Mouse (Mus musculus): ENCODE results near the gene M1ap.
A peak's percentile ranks its signal among the peaks of the same experiment; 100 is the strongest.

M1ap gene

DNA sequence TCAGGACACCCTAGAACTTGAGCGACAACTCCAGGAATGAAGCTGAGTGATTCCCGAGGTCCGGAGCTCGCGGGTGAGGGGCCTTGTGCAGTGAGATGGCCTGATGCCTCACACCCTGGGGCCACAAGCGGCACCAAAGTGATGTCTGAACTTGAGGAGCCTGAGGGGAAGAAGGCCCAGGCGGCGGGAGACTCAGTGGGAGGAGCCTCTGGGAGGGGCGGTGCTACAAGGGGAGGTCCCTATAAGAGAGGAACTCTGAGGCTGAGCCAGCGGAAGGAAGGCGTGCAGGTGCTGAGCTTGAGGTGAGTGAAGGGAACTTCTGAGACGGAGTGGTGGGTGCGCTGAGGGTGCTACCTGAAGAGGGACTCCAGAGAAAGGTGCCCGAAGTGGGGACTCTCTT lies at the start of gene M1ap:
M1ap (plus strand) TSS at position 252 of the 400 bp plus-strand sequence.
- no peak for DNase-seq (ENCODE audit: low spot score in 2 of 2)

GRCm38 (mm10) chr6:82897311-82897710 lies 49.4 kb upstream of the M1ap start:
- no peak for DNase-seq (ENCODE audit: low spot score in 2 of 2)

- no peak for DNase-seq (ENCODE audit: low spot score in 2 of 2)
These were observed 48.5 kb upstream of the M1ap start for GRCm38 (mm10) chr6:82898227-82898626.

DNA sequence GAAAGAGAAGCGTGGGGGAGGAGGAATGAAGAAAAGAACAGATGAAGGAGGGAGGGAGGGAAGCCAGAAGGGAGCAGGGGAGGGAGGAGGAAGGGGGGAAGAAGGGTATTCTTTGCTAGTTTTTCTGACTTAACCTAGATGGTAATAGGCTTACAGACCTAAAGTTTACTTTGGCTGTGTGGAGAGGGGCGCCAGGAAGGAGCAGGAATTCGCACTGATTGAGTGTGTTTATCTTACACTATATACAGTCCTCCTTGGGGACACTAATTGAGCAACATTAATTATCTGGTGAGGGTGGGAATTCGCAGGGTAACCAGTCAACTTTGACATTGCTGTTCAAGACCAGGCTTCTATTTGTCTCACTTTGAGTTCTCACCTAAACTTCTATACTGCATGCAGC lies 48.0 kb upstream of the M1ap start:
- no peak for DNase-seq (ENCODE audit: low spot score in 2 of 2)

DNA sequence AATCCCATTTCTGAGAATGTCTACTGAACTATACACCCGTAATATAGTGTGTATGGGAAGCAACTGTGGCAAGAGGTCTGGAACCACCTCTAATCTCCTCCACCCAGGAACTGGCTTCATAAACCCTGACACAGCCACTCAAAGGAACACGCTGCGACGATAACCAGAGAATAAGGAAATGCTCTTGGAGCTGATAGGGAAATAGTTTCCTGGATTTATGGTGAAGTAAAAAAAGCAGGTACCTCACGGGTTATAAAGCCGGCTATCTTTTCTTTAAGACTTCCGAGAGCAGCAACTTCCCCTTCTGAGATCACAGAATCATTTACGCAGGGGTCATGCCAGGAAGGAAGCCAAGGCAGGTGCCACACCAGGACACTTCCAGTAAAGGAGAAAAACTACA lies 44.1 kb upstream of the M1ap start:
- no peak for DNase-seq (ENCODE audit: low spot score in 2 of 2)

GRCm38 (mm10) chr6:82906985-82907384 lies 39.7 kb upstream of the M1ap start:
- DNase-seq (ENCODE audit: low spot score in 2 of 2), result no peak

DNA sequence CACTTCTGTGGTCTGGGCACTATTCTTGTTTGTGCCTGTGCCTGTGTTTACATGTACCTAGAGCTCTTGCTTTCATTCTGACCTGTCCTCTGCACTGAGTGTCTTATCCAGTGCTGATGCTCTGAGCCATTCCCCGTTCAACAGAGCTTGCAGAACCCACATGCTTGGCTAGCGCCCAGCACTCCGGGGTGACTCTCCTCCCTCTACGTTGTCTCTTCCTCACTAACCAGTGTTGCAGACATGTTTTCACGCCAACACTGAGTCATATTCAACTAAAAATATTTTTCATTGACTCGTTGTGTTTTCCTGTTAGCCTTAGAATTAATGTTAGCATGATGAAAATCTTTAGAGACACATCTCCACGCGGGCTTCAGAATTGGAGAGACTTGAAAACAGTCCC lies 38.7 kb upstream of the M1ap start:
- DNase-seq (ENCODE audit: low spot score in 2 of 2), result no peak

GRCm38 (mm10) chr6:82909136-82909855 lies 37.4 kb upstream of the M1ap start:
- DNase-seq (ENCODE audit: low spot score in 2 of 2), result peak in 1 of 2 experiments; percentile 65

GRCm38 (mm10) chr6:82911303-82911702 lies 35.4 kb upstream of the M1ap start:
- DNase-seq (ENCODE audit: low spot score in 2 of 2), result no peak

- peak; percentile 71 for DNase-seq (ENCODE audit: low spot score in 2 of 2)
These were observed 33.1 kb upstream of the M1ap start for GRCm38 (mm10) chr6:82913336-82914247.

- peak; percentile 63 to 84 for DNase-seq (ENCODE audit: low spot score in 2 of 2)
These were observed 30.8 kb upstream of the M1ap start for GRCm38 (mm10) chr6:82915889-82916288.

GRCm38 (mm10) chr6:82916459-82916858 lies 30.2 kb upstream of the M1ap start:
- no peak for DNase-seq (ENCODE audit: low spot score in 2 of 2)

DNA sequence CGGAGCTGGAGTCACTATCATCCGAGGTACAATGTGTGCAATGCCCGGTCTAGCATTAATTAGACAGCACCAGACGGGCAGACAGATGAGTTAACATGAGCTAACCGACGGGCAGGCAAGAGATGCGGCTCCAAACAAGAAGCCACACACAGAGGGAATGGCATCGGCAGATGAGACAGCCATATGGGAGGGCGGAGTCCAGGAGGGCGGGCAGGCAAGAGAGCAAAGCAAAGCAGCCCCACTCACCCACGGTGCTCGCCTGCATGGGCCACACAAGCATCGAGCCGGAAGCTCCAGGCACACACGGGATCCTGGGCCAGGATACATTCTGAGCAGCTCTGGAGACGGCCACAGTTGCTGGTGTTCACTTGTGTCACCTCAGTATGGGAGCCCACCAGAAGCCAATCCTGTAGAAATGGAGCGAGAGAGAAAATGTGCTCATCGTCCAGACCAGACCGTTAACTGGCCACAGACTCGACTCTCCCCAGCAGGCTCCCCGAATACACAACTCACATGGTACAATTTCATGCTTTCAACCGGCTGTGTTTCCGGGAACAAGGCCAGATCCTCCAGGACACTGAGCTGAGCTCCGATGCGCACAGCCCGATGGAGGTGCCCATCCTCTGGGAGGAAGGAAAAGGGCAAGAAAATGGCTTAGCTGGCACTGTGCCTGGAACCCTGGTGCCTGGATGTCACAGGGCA lies 29.5 kb upstream of the M1ap start:
- DNase-seq (ENCODE audit: low spot score in 2 of 2), result no peak

GRCm38 (mm10) chr6:82917778-82918129 lies 28.9 kb upstream of the M1ap start:
- DNase-seq (ENCODE audit: low spot score in 2 of 2), result peak in 1 of 2 experiments; percentile 72

GRCm38 (mm10) chr6:82918371-82918770 lies 28.3 kb upstream of the M1ap start:
- DNase-seq (ENCODE audit: low spot score in 2 of 2), result no peak

DNA sequence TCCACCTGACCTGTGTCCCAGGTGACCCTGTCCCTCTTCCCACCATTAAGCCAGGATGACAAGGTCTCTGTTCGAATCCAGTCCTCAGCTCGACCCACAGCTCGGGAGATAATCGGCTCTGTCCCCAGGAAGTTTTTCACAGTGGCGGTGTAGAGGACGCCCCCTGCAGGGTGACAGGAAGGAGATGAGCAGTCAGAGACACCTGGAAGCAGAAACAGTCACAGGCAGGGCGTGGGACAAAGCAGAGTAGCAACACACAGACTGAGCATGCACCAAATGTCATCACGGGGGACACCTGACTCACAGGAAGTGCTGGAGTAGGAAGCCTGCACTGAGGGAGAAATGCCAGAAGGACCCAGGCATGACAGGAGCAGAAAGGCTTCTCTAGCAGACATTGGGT lies 27.2 kb upstream of the M1ap start:
- peak; percentile 38 to 47 for DNase-seq (ENCODE audit: low spot score in 2 of 2)

- no peak for DNase-seq (ENCODE audit: low spot score in 2 of 2)
These were observed 25.1 kb upstream of the M1ap start for GRCm38 (mm10) chr6:82921426-82922224.

DNA sequence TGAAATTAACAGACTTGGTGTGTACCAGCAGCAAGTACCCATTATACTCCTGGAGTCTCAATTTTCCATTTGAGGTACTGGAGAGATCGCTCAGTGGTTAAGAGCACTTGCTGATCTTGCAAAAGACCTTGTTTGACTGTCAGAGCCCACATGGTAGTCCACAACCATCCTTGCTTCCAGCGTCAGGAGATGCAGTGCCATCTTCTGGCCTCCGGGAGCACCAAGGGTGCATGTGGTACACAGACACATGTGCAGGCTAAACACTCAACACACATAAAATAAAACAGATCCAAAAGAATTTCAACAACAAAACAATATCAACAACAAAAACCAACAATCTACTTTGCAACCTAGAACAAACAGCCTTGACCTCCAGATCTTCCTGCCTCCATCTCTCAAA lies 21.7 kb upstream of the M1ap start:
- DNase-seq (ENCODE audit: low spot score in 2 of 2), result no peak

- no peak for DNase-seq (ENCODE audit: low spot score in 2 of 2)
These were observed 20.6 kb upstream of the M1ap start for GRCm38 (mm10) chr6:82926106-82926505.

GRCm38 (mm10) chr6:82926528-82926927 lies 20.2 kb upstream of the M1ap start:
- no peak for DNase-seq (ENCODE audit: low spot score in 2 of 2)

DNA sequence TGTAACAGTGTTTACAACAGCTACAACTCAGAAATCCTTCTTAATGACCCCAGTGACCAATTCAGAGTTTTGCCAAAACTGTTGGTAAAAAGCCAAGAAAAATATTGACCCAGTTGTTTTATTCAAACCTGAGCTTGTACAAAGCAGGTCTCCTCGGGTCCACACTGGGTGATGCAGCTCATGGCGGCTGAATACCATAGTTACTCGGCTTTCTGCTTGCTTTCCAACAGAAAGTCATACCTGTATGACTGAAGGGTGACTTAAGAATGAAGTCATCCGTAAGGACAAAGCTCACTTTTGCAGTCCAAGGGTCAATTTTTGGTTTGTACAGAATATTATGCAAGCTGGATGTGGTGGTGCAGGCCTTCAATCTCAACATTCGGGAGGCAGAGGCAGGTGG lies 19.1 kb upstream of the M1ap start:
- no peak for DNase-seq (ENCODE audit: low spot score in 2 of 2)
